Mouse (Mus musculus) kidney, postnatal 25 days (tissue): ENCODE measurements around the gene Tle4.

Experiments
- DNase-seq, 2 experiments: peaks; one replicate each; pipeline ENCODE4 v3.0.0; 2021; ENCODE audit warnings: mixed read lengths in 2 of 2

Tle4 gene

GRCm38 (mm10) chr19:14590154-14590553, 7.7 kb downstream of the Tle4 start:
- no peak for DNase-seq

GRCm38 (mm10) chr19:14588221-14589123, 9.4 kb downstream of the Tle4 start:
- peak; percentile 54 to 70 for DNase-seq

- DNase-seq, result peak; percentile 21 to 41
Measured at GRCm38 (mm10) chr19:14586171-14586570, 11.7 kb downstream of the Tle4 start.

- no peak for DNase-seq
Measured at GRCm38 (mm10) chr19:14585731-14586130, 12.1 kb downstream of the Tle4 start.

- no peak for DNase-seq
Measured at GRCm38 (mm10) chr19:14585235-14585634, 12.6 kb downstream of the Tle4 start.

- DNase-seq, result no peak
Measured at GRCm38 (mm10) chr19:14578698-14579097, 19.2 kb downstream of the Tle4 start.

- no peak for DNase-seq
Measured at GRCm38 (mm10) chr19:14578016-14578415, 19.8 kb downstream of the Tle4 start.

GRCm38 (mm10) chr19:14576311-14576710, 21.5 kb downstream of the Tle4 start:
- no peak for DNase-seq

- DNase-seq, result no peak
Measured at GRCm38 (mm10) chr19:14568879-14569278, 29.0 kb downstream of the Tle4 start.

GRCm38 (mm10) chr19:14567081-14567480, 30.8 kb downstream of the Tle4 start:
- no peak for DNase-seq

GRCm38 (mm10) chr19:14566564-14567021, 31.3 kb downstream of the Tle4 start:
- DNase-seq, result no peak

- no peak for DNase-seq
Measured at GRCm38 (mm10) chr19:14565424-14566069, 32.3 kb downstream of the Tle4 start.

- no peak for DNase-seq
Measured at GRCm38 (mm10) chr19:14563273-14563959, 34.4 kb downstream of the Tle4 start.

GRCm38 (mm10) chr19:14547871-14548270, 50.0 kb downstream of the Tle4 start:
- DNase-seq, result no peak

- DNase-seq, result no peak
Measured at GRCm38 (mm10) chr19:14547133-14547842, 50.6 kb downstream of the Tle4 start.

- no peak for DNase-seq
Measured at GRCm38 (mm10) chr19:14545485-14545884, 52.4 kb downstream of the Tle4 start.

GRCm38 (mm10) chr19:14543305-14543704, 54.5 kb downstream of the Tle4 start:
- DNase-seq, result no peak

GRCm38 (mm10) chr19:14540678-14541077, 57.2 kb downstream of the Tle4 start:
- DNase-seq, result no peak

GRCm38 (mm10) chr19:14536676-14537075, 61.2 kb downstream of the Tle4 start:
- no peak for DNase-seq

- DNase-seq, result no peak
Measured at GRCm38 (mm10) chr19:14534447-14534846, 63.4 kb downstream of the Tle4 start.

GRCm38 (mm10) chr19:14532861-14533260, 65.0 kb downstream of the Tle4 start:
- DNase-seq, result no peak

GRCm38 (mm10) chr19:14520098-14520802, 77.6 kb downstream of the Tle4 start:
- no peak for DNase-seq
